Mouse (Mus musculus) heart, embryonic 13.5 days (tissue): Measurements from ENCODE around the gene Ptpn9. TPM values are rescaled to one million over a fixed set of nuclear protein-coding genes. Genes with fewer than 3 reads are reported as not detected.
"Not testable (repeated sequence)": the region's sequence is repeated elsewhere in the genome, so short reads cannot be mapped to it uniquely, and the experiment has no call there.

Experiments
- ATAC-seq: fragments of 200-750 bp; cut with Nextera tagmentation; 2 replicates; pipeline ENCODE4 v1.8.0; 2017; ENCODE audit warnings: moderate TSS enrichment; ENCODE audit not compliant: insufficient number of reproducible peaks, low FRiP score, low TSS enrichment; ENCODE audit errors: extremely low read depth
- H3K27ac ChIP-seq: fragments of 300-500 bp; sonication (generic); replicated peaks from 2 replicates; pipeline ENCODE4 v1.5.1; 2015; ENCODE audit warnings: moderate library complexity, mild to moderate bottlenecking, inconsistent platforms
- H3K27me3 ChIP-seq: fragments of 300-500 bp; sonication (generic); replicated peaks from 2 replicates; pipeline ENCODE4 v1.6.1; 2015; ENCODE audit warnings: mild to moderate bottlenecking, inconsistent platforms
- H3K36me3 ChIP-seq: fragments of 300-500 bp; sonication (generic); 2 replicates; pipeline ENCODE4 v1.6.1; 2015; ENCODE audit warnings: mild to moderate bottlenecking, inconsistent platforms
- H3K4me1 ChIP-seq: fragments of 300-500 bp; sonication (generic); 2 replicates; pipeline ENCODE4 v1.6.1; 2015; ENCODE audit warnings: inconsistent platforms
- H3K4me2 ChIP-seq: fragments of 300-500 bp; sonication (generic); 2 replicates; pipeline ENCODE4 v1.6.1; 2015; ENCODE audit warnings: inconsistent platforms, mild to moderate bottlenecking, moderate library complexity
- H3K4me3 ChIP-seq: fragments of 300-500 bp; sonication (generic); 2 replicates; pipeline ENCODE4 v1.5.1; 2015; ENCODE audit warnings: moderate library complexity, mild to moderate bottlenecking, inconsistent platforms
- H3K9ac ChIP-seq: fragments of 300-500 bp; sonication (generic); 2 replicates; pipeline ENCODE4 v1.6.1; 2015; ENCODE audit warnings: inconsistent platforms, mild to moderate bottlenecking, moderate library complexity
- H3K9me3 ChIP-seq: fragments of 300-500 bp; sonication (generic); 2 replicates; pipeline ENCODE4 v1.6.1; 2016; ENCODE audit warnings: inconsistent platforms
- WGBS: fragments of 180-500 bp; shearing (Covaris S2); methylation state at CpG from one replicate; pipeline ENCODE4 v1.1.7; 2015; ENCODE audit warnings: mixed read lengths; 5-methylcytosine and 5-hydroxymethylcytosine counted together
- polyA plus RNA-seq: library from polyadenylated mRNA; unstranded; fragments of >200 nt; fragmentation: Nextera tagmentation; extraction: Ambion mirVana; gene quantifications from 2 replicates; pipeline ENCODE4 v1.2.1, GENCODE M21; 2015

The Ptpn9 gene
- 13.8 and 14.8 TPM in 2 replicates for polyA plus RNA-seq

DNA sequence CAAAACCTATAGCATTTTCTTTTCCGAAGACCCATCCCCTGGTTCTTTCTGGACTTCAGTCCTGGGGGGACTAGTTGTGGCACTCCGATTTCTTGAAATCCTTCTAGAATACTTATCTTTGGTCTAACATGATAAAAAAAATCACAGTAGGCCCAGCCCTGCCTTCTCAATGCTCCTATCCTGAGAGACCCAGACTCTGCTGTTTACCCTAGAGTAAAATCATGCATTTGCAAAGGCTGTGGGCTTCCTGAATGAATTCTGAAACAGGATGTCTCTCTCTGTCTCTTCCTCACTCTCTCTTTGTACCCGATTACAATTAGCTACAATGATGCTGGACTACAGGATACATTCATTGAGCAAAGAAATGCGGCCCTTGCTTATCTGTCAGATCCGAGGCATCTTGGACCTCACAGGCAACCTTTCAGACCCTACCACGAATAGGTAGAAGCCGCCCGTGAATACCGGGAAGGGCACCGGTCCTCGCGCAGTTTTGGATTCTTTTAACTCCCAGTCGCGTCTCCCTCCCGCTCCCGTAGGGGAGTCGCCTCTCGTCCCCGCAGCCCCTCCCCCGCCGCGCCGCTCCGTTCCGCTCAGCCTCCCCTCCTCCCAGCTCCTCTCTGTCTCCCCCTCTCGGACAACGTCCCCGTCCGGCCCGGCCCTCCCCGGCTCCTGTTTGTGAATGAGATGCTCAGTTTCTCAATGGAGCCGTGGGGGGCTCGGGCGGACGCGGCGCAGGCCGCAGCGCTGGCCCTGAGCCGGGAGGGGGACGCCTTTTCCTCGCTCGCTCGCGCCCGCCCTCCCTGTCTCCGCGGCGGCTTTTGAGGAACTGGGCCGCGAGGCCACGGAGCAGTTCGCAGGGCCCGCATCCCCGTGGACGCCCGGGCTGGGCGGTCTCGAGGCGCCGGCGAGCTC is at the start of gene Ptpn9:
Ptpn9 (plus strand) TSS at position 638 of the 912 bp plus-strand sequence.
- H3K27ac ChIP-seq, result peak within 1 kb of the TSS; percentile 97
- no peaks in the 10 kb centered on the region for H3K9me3 ChIP-seq
- peak within 1 kb of the TSS; percentile 77 for H3K4me3 ChIP-seq
- no peaks in the 10 kb centered on the region for H3K27me3 ChIP-seq
- peak within 1 kb of the TSS; percentile 74 for H3K4me2 ChIP-seq
- peak within 1 kb of the TSS; percentile 97 for H3K9ac ChIP-seq
- peak; percentile 80; the same call in 1 of the 2 replicates for ATAC-seq
- peaks cover 15% of the 10 kb centered on the region for H3K4me1 ChIP-seq
- H3K36me3 ChIP-seq, result 0 out of 2 replicates have a peak, but pooled peaks cover 4% of the 10 kb centered on the region
- 2% methylated on average over 62 of the region's 62 CpGs for WGBS

DNA sequence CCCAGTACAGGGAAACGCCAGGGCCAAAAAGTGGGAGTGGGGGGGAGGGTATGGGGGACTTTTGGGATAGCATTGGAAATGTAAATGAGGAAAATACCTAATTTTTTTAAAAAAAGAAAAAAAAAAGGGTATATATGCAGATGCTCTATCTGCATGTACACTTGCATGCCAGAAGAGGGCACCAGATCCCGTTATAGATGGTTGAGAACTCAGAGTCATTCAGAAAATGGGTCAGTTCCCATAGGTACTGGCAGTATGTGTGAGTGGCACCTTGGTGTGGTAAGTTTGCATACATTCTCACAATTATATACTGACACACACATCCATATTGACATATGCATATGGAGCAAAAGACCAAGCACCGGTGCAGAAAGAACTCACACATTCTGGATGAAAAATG is 47.2 kb upstream of the Ptpn9 start:
- H3K4me3 ChIP-seq, H3K36me3 ChIP-seq, H3K27ac ChIP-seq, H3K9ac ChIP-seq, H3K27me3 ChIP-seq, H3K9me3 ChIP-seq, H3K4me2 ChIP-seq, ATAC-seq: not testable (repeated sequence)
- 24% methylated on average over 3 of the region's 3 CpGs for WGBS
- peaks cover 11% of the 10 kb centered on the region for H3K4me1 ChIP-seq

DNA sequence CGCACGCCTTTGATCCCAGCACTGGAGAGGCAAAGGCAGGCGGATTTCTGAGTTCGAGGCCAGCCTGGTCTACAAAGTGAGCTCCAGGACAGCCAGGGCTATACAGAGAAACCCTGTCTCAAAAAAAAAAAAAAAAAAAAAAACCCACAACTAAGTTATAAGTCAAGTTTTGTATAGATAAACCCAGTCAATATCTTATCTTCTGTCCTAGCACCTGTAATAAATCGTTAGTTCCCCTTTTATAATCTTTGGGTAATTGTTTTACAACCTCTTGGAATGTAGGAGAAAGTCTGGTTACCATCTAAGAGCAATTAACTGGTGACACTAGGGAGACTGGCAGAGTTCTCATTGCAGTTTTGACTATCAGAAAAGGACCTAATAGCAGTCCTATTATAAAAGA is 46.0 kb upstream of the Ptpn9 start:
- not testable (repeated sequence) for ATAC-seq, H3K9ac ChIP-seq, H3K27ac ChIP-seq, H3K36me3 ChIP-seq, H3K9me3 ChIP-seq, H3K4me2 ChIP-seq, H3K4me3 ChIP-seq, H3K27me3 ChIP-seq
- WGBS, result 62% methylated on average over 5 of the region's 5 CpGs
- H3K4me1 ChIP-seq, result peaks cover 11% of the 10 kb centered on the region

DNA sequence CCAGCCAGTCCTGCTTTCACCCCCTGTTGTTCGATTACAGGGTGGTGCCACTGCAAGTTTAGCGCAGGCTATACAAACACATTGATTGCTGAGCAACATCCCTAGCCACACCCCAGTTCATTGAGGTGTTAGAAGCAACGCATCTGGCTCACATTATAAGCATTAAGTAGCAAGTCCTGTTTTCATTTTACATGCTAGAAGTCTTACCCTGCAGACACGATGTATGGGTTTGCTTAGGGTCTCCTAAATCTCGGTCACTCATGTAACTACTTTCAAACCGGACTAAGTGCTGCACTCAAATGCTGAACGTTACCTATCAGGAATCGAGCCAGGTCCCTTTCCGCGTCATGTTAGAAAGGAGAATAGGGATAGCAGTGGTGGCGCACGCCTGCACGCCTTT is 45.0 kb upstream of the Ptpn9 start:
- Histone ChIP-seq H3K27ac (no peak overlapping the region), H3K27me3 (no peaks in the 10 kb centered on the region), H3K4me2 (peak overlapping the region; percentile 91), H3K4me3 (peak overlapping the region; percentile 68), H3K4me1 (peaks cover 11% of the 10 kb centered on the region), H3K9ac (peak overlapping the region; percentile 78), H3K9me3 (no peaks in the 10 kb centered on the region), H3K36me3 (no peaks in the 10 kb centered on the region)
- WGBS, result 24% methylated on average over 13 of the region's 13 CpGs
- ATAC-seq, result no peak

DNA sequence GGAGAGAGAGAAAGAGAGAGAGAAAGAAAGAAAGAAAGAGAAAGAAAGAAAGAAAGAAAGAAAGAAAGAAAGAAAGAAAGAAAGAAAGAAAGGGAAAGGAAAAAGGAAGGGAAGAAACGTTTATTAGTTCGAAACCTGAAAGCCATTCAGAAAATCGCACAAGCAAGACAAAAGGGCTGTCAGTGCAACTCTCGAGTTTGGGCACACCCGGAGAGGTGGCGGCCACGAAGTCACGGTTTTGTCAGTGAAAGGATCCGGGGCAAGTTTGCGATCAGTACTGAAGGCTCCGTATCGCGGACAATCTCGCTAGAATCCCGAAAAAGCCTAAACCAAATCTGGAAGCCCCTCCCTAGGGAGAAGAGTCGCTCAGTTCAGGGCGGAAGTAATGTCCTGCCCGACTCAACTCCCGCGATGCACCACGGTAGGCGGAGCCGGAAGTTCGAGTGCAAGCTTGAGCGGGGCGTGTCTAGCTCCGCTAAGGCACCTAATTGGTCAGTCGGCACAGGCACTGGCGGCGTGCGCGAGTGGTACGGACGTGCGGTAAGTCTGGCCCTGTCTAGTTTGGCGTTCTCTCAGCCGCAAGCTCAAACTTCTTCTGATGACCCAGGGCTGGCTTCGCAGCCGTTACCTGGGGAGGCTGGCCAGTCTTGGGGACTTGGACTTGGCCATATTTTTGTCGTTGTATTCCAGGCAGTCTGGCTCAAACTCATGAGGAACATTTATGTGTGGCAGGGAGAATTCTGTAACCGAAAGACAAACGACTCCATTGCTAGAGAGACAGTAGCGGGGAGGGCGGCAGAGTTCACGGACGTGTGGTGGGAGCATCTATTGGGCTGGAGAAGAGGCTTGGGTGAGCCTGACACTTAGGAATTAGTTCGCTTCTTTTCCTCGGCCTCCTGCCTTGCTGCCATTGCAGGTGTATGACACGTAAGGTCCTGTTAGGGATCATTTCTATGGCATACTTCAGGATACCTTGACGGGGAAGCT is 44.0 kb upstream of the Ptpn9 start, which contains the start of gene Snupn:
Snupn (plus strand) TSS at position 465 of the 987 bp plus-strand sequence.
- H3K27ac ChIP-seq, result peak within 1 kb of the TSS; percentile 92
- under 1% methylated on average over 50 of the region's 50 CpGs for WGBS
- peak within 1 kb of the TSS; percentile 68 for H3K4me3 ChIP-seq
- peaks cover 3% of the 10 kb centered on the region for H3K36me3 ChIP-seq
- H3K9me3 ChIP-seq, result no peaks in the 10 kb centered on the region
- peak; percentile 100 for ATAC-seq
- peaks cover 11% of the 10 kb centered on the region for H3K4me1 ChIP-seq
- H3K4me2 ChIP-seq, result peak within 1 kb of the TSS; percentile 91
- H3K9ac ChIP-seq, result peak within 1 kb of the TSS; percentile 89
- H3K27me3 ChIP-seq, result no peaks in the 10 kb centered on the region

DNA sequence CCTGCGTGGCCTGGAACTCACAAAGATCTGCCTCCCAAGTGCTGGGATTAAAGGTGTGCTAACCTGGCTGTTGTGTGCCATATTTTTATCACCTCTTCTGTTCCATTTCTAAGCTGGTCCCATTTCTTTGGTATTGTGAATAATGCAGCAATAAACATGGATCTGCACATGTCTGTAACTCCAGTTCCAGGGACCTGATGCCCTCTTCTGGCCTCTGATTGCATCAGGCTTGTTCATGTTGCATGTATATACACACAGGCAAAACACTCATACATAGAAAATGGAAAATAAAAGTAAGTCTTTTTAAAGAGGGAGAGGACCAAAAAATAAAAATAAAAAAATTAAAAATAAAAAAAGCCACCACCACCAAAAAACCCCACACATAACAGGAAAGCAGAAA is 41.2 kb upstream of the Ptpn9 start:
- no peak for ATAC-seq
- Histone ChIP-seq H3K9ac (no peak overlapping the region), H3K27me3 (no peaks in the 10 kb centered on the region), H3K27ac (no peak overlapping the region), H3K4me2 (no peak overlapping the region), H3K4me3 (no peak overlapping the region), H3K36me3 (peaks cover 16% of the 10 kb centered on the region), H3K4me1 (peaks cover 11% of the 10 kb centered on the region), H3K9me3 (no peaks in the 10 kb centered on the region)
- 95% methylated on average over 1 of the region's 1 CpGs for WGBS

DNA sequence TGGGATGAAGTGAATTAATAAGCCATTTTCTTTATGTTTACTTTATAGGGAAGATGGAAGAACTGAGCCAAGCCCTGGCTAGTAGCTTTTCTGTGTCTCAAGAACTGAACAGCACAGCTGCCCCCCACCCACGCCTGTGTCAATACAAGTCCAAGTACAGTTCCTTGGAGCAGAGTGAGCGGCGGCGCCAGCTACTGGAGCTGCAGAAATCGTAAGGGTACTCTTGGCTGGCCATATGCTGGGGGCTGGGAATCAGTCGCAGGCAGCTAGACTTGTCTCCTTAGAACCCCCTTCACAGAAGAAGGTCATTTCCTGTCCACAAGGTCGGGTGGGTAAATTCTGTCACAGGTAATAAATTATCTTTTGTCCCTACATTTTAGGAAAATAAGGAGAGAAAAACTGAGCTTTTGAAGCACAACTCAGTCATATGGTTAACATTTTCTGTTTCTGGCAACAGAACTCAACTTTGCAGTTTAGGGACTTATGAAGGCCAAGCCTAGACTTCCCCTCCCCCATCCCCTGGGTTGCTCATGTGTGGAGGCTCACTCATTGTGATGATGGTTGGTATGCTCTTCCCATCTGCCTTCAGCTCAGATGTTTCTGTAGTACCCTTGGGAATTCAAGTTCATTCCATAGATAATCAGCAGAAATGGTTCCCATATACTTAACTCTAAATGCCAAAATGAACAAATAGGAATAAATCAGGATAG is 37.6 kb upstream of the Ptpn9 start:
- Histone ChIP-seq H3K9ac (no peak overlapping the region), H3K4me2 (no peak overlapping the region), H3K36me3 (peaks cover 32% of the 10 kb centered on the region), H3K27me3 (no peaks in the 10 kb centered on the region), H3K27ac (no peak overlapping the region), H3K4me1 (no peaks in the 10 kb centered on the region), H3K9me3 (0 out of 2 replicates have a peak, but pooled peaks cover 4% of the 10 kb centered on the region), H3K4me3 (no peak overlapping the region)
- WGBS, result 70% methylated on average over 7 of the region's 7 CpGs
- no peak for ATAC-seq

DNA sequence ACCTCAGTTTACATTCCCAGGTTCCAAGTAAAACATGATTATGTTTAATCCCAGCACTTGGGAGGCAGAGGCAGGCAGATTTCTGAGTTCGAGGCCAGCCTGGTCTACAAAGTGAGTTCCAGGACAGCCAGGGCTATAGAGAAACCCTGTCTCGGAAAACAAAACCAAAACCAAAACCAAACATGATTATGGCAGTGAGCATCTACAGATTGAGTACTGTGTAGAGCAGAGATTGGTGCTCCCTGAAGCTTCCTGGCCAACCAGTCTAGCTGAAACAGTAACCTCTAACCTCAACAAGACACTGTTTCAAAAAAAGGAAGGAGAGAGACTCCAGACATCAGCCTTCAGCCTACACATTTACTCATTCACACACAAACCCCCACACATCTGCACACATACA is 36.0 kb upstream of the Ptpn9 start:
- H3K4me1 ChIP-seq, result no peaks in the 10 kb centered on the region
- H3K9me3 ChIP-seq, result 0 out of 2 replicates have a peak, but pooled peaks cover 4% of the 10 kb centered on the region
- no peak overlapping the region for H3K9ac ChIP-seq
- no peak overlapping the region for H3K27ac ChIP-seq
- H3K27me3 ChIP-seq, result no peaks in the 10 kb centered on the region
- whole genome bisulfite sequencing, result 86% methylated on average over 2 of the region's 2 CpGs
- no peak overlapping the region for H3K4me3 ChIP-seq
- peaks cover 45% of the 10 kb centered on the region for H3K36me3 ChIP-seq
- ATAC-seq, result no peak
- no peak overlapping the region for H3K4me2 ChIP-seq

DNA sequence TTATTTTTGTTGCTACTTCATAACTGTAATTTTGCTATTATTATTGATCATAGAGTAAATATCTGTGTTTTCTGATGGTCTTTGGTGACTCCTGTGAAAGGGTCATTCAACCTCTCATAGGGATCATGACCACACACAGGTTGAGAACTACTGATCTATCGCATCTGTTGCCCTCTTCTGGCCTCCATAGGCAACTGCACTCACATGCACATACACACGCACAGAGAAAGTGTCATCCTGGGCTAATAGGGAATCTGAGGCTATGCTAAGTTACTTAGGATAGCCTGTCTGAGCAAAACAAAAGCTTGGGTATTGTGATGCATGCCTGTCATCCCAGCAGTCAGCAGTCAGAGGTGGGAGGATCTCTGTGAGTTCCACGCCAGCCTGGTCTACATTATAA is 33.1 kb upstream of the Ptpn9 start:
- H3K27ac ChIP-seq, result no peak overlapping the region
- 92% methylated on average over 3 of the region's 3 CpGs for WGBS

DNA sequence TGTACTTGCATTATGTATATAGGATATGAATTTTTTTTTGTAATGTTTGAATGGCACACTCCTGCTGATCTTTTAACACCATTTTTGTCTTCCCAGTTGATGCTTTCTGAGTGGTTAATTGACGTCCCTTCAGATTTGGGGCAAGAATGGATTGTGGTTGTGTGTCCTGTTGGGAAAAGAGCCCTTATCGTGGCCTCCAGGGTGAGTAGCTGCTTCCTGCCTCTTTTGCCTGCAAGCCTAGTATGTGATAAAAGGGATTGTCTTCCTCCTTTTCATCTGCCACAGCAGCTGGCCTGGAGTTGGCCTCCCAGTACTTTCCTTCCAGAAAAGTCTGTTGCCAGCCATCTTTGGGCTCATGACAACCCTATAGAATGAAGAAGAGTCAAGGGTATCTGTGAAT is 24.6 kb upstream of the Ptpn9 start:
- peaks cover 45% of the 10 kb centered on the region for H3K36me3 ChIP-seq
- peaks cover 7% of the 10 kb centered on the region; the same call in 1 of the 2 replicates for H3K4me1 ChIP-seq
- WGBS, result 56% methylated on average over 2 of the region's 2 CpGs
- H3K4me3 ChIP-seq, result no peak overlapping the region
- ATAC-seq, result no peak
- H3K27ac ChIP-seq, result no peak overlapping the region
- no peak overlapping the region for H3K9ac ChIP-seq
- no peaks in the 10 kb centered on the region for H3K9me3 ChIP-seq
- H3K4me2 ChIP-seq, result no peak overlapping the region
- no peaks in the 10 kb centered on the region for H3K27me3 ChIP-seq

More for the DNA sequence above, 33.1 kb upstream of the Ptpn9 start:
- H3K9ac ChIP-seq, result no peak overlapping the region
- ATAC-seq, result no peak
- H3K36me3 ChIP-seq, result peaks cover 47% of the 10 kb centered on the region
- H3K9me3 ChIP-seq, result 0 out of 2 replicates have a peak, but pooled peaks cover 4% of the 10 kb centered on the region
- no peaks in the 10 kb centered on the region for H3K27me3 ChIP-seq
- no peak overlapping the region for H3K4me2 ChIP-seq
- H3K4me3 ChIP-seq, result no peak overlapping the region
- no peaks in the 10 kb centered on the region for H3K4me1 ChIP-seq
